Mouse (Mus musculus): ENCODE measurements around the gene Tent4a. TPM values are rescaled to one million over a fixed set of nuclear protein-coding genes. Genes with fewer than 3 reads are reported as not detected.

Gene Tent4a
- polyA plus RNA-seq, 1 experiment from 2014 or later, result 8.7 TPM

- Histone ChIP-seq H3K4me3 (ENCODE audit: low read depth, low read length) (no peak overlapping the region), H3K9me3 (ENCODE audit: control insufficient read depth, low read length) (no peaks in the 10 kb centered on the region), H3K4me1 (replicated peaks; ENCODE audit: control insufficient read depth, insufficient read depth, low read length) (no peaks in the 10 kb centered on the region), H3K4me2 (ENCODE audit: low read depth, low read length, severe bottlenecking) (no peak overlapping the region), H3K36me3 (ENCODE audit: control insufficient read depth, insufficient read depth, low read length) (no peaks in the 10 kb centered on the region), H3K27ac (ENCODE audit: low read depth, low read length) (no peak overlapping the region), H3K9ac (ENCODE audit: low read length) (no peak overlapping the region), H3K27me3 (ENCODE audit: control insufficient read depth, insufficient read depth, low read length) (no peaks in the 10 kb centered on the region)
- WGBS, result 81% methylated on average over 9 of the region's 9 CpGs
- DNase-seq (ENCODE audit: low spot score), result no peak
- ATAC-seq (replicated peaks; ENCODE audit: low FRiP score), result no peak
Observed at GRCm38 (mm10) chr13:69554255-69554654, 19.8 kb upstream of the Tent4a start.

GRCm38 (mm10) chr13:69553024-69553423, 18.6 kb upstream of the Tent4a start:
- Histone ChIP-seq H3K9me3 (ENCODE audit: control insufficient read depth, low read length) (no peaks in the 10 kb centered on the region), H3K4me3 (ENCODE audit: low read depth, low read length) (no peak overlapping the region), H3K36me3 (ENCODE audit: control insufficient read depth, insufficient read depth, low read length) (no peaks in the 10 kb centered on the region), H3K4me2 (ENCODE audit: low read depth, low read length, severe bottlenecking) (no peak overlapping the region), H3K4me1 (replicated peaks; ENCODE audit: control insufficient read depth, insufficient read depth, low read length) (no peaks in the 10 kb centered on the region), H3K27ac (ENCODE audit: low read depth, low read length) (no peak overlapping the region), H3K27me3 (ENCODE audit: control insufficient read depth, insufficient read depth, low read length) (no peaks in the 10 kb centered on the region), H3K9ac (ENCODE audit: low read length) (no peak overlapping the region)
- WGBS, result 25% methylated on average over 5 of the region's 5 CpGs
- ATAC-seq (replicated peaks; ENCODE audit: low FRiP score), result no peak
- DNase-seq (ENCODE audit: low spot score), result peak; percentile 75

- no peaks in the 10 kb centered on the region for H3K9me3 ChIP-seq (ENCODE audit: control insufficient read depth, low read length)
- no peak overlapping the region for H3K4me3 ChIP-seq (ENCODE audit: low read depth, low read length)
- no peak overlapping the region for H3K9ac ChIP-seq (ENCODE audit: low read length)
- ATAC-seq (replicated peaks; ENCODE audit: low FRiP score), result no peak
- no peaks in the 10 kb centered on the region for H3K36me3 ChIP-seq (ENCODE audit: control insufficient read depth, insufficient read depth, low read length)
- no peaks in the 10 kb centered on the region for H3K4me1 ChIP-seq (replicated peaks; ENCODE audit: control insufficient read depth, insufficient read depth, low read length)
- H3K27ac ChIP-seq (ENCODE audit: low read depth, low read length), result no peak overlapping the region
- H3K27me3 ChIP-seq (ENCODE audit: control insufficient read depth, insufficient read depth, low read length), result no peaks in the 10 kb centered on the region
- H3K4me2 ChIP-seq (ENCODE audit: low read depth, low read length, severe bottlenecking), result no peak overlapping the region
- no peak for DNase-seq (ENCODE audit: low spot score)
- WGBS, result 87% methylated on average over 2 of the region's 2 CpGs
Observed at GRCm38 (mm10) chr13:69550831-69551230, 16.4 kb upstream of the Tent4a start.

GRCm38 (mm10) chr13:69549980-69550379, 15.6 kb upstream of the Tent4a start:
- no peak overlapping the region for H3K4me2 ChIP-seq (ENCODE audit: low read depth, low read length, severe bottlenecking)
- no peaks in the 10 kb centered on the region for H3K9me3 ChIP-seq (ENCODE audit: control insufficient read depth, low read length)
- no peak overlapping the region for H3K27ac ChIP-seq (ENCODE audit: low read depth, low read length)
- H3K27me3 ChIP-seq (ENCODE audit: control insufficient read depth, insufficient read depth, low read length), result no peaks in the 10 kb centered on the region
- ATAC-seq (replicated peaks; ENCODE audit: low FRiP score), result no peak
- H3K4me1 ChIP-seq (replicated peaks; ENCODE audit: control insufficient read depth, insufficient read depth, low read length), result no peaks in the 10 kb centered on the region
- H3K36me3 ChIP-seq (ENCODE audit: control insufficient read depth, insufficient read depth, low read length), result no peaks in the 10 kb centered on the region
- no peak overlapping the region for H3K4me3 ChIP-seq (ENCODE audit: low read depth, low read length)
- no peak for DNase-seq (ENCODE audit: low spot score)
- WGBS, result 53% methylated on average over 8 of the region's 8 CpGs
- H3K9ac ChIP-seq (ENCODE audit: low read length), result no peak overlapping the region

- WGBS, result 67% methylated on average over 16 of the region's 16 CpGs
- H3K4me3 ChIP-seq (ENCODE audit: low read depth, low read length), result no peak overlapping the region
- no peaks in the 10 kb centered on the region; the same call in 1 of the 2 replicates for H3K4me1 ChIP-seq (replicated peaks; ENCODE audit: control insufficient read depth, insufficient read depth, low read length)
- DNase-seq (ENCODE audit: low spot score) (no peak), ATAC-seq (replicated peaks; ENCODE audit: low FRiP score) (no peak)
- H3K4me2 ChIP-seq (ENCODE audit: low read depth, low read length, severe bottlenecking), result no peak overlapping the region
- H3K27ac ChIP-seq (ENCODE audit: low read depth, low read length), result no peak overlapping the region
- 0 out of 2 replicates have a peak, but pooled peaks cover 2% of the 10 kb centered on the region for H3K27me3 ChIP-seq (ENCODE audit: control insufficient read depth, insufficient read depth, low read length)
- H3K9me3 ChIP-seq (ENCODE audit: control insufficient read depth, low read length), result no peaks in the 10 kb centered on the region
- no peaks in the 10 kb centered on the region for H3K36me3 ChIP-seq (ENCODE audit: control insufficient read depth, insufficient read depth, low read length)
- H3K9ac ChIP-seq (ENCODE audit: low read length), result no peak overlapping the region
Observed at GRCm38 (mm10) chr13:69547488-69548180, 13.2 kb upstream of the Tent4a start.

- H3K36me3 ChIP-seq (ENCODE audit: control insufficient read depth, insufficient read depth, low read length), result no peaks in the 10 kb centered on the region
- 17% methylated on average over 3 of the region's 3 CpGs for WGBS
- DNase-seq (ENCODE audit: low spot score) (peak; percentile 83), ATAC-seq (replicated peaks; ENCODE audit: low FRiP score) (peak; percentile 53; the same call in 1 of the 2 replicates)
- H3K9ac ChIP-seq (ENCODE audit: low read length), result no peak overlapping the region
- no peaks in the 10 kb centered on the region; the same call in 1 of the 2 replicates for H3K4me1 ChIP-seq (replicated peaks; ENCODE audit: control insufficient read depth, insufficient read depth, low read length)
- no peaks in the 10 kb centered on the region for H3K9me3 ChIP-seq (ENCODE audit: control insufficient read depth, low read length)
- no peak overlapping the region for H3K4me3 ChIP-seq (ENCODE audit: low read depth, low read length)
- H3K4me2 ChIP-seq (ENCODE audit: low read depth, low read length, severe bottlenecking), result no peak overlapping the region
- H3K27me3 ChIP-seq (ENCODE audit: control insufficient read depth, insufficient read depth, low read length), result 0 out of 2 replicates have a peak, but pooled peaks cover 2% of the 10 kb centered on the region
- no peak overlapping the region for H3K27ac ChIP-seq (ENCODE audit: low read depth, low read length)
Observed at GRCm38 (mm10) chr13:69545019-69545418, 10.6 kb upstream of the Tent4a start.

GRCm38 (mm10) chr13:69543595-69543994, 9.2 kb upstream of the Tent4a start:
- H3K36me3 ChIP-seq (ENCODE audit: control insufficient read depth, insufficient read depth, low read length), result no peaks in the 10 kb centered on the region
- H3K4me3 ChIP-seq (ENCODE audit: low read depth, low read length), result no peak overlapping the region
- no peak overlapping the region for H3K4me2 ChIP-seq (ENCODE audit: low read depth, low read length, severe bottlenecking)
- H3K27me3 ChIP-seq (ENCODE audit: control insufficient read depth, insufficient read depth, low read length), result 0 out of 2 replicates have a peak, but pooled peaks cover 2% of the 10 kb centered on the region
- DNase-seq (ENCODE audit: low spot score), result peak; percentile 53
- WGBS, result 61% methylated on average over 12 of the region's 12 CpGs
- H3K4me1 ChIP-seq (replicated peaks; ENCODE audit: control insufficient read depth, insufficient read depth, low read length), result no peaks in the 10 kb centered on the region; the same call in 1 of the 2 replicates
- no peak for ATAC-seq (replicated peaks; ENCODE audit: low FRiP score)
- H3K9ac ChIP-seq (ENCODE audit: low read length), result no peak overlapping the region
- H3K27ac ChIP-seq (ENCODE audit: low read depth, low read length), result no peak overlapping the region
- H3K9me3 ChIP-seq (ENCODE audit: control insufficient read depth, low read length), result no peaks in the 10 kb centered on the region

GRCm38 (mm10) chr13:69542571-69543352, 8.3 kb upstream of the Tent4a start:
- Histone ChIP-seq H3K36me3 (ENCODE audit: control insufficient read depth, insufficient read depth, low read length) (no peaks in the 10 kb centered on the region), H3K4me3 (ENCODE audit: low read depth, low read length) (no peak overlapping the region), H3K4me2 (ENCODE audit: low read depth, low read length, severe bottlenecking) (no peak overlapping the region), H3K27me3 (ENCODE audit: control insufficient read depth, insufficient read depth, low read length) (0 out of 2 replicates have a peak, but pooled peaks cover 2% of the 10 kb centered on the region), H3K9ac (ENCODE audit: low read length) (no peak overlapping the region; the same call in 1 of the 2 replicates), H3K4me1 (replicated peaks; ENCODE audit: control insufficient read depth, insufficient read depth, low read length) (no peaks in the 10 kb centered on the region; the same call in 1 of the 2 replicates), H3K9me3 (ENCODE audit: control insufficient read depth, low read length) (no peaks in the 10 kb centered on the region), H3K27ac (ENCODE audit: low read depth, low read length) (no peak overlapping the region)
- ATAC-seq (replicated peaks; ENCODE audit: low FRiP score) (no peak), DNase-seq (ENCODE audit: low spot score) (peak; percentile 45)
- WGBS, result 41% methylated on average over 16 of the region's 17 CpGs
